Mouse (Mus musculus) liver, embryonic 16.5 days (tissue): Measurements from ENCODE around the gene Tnks2. TPM values are rescaled to one million over a fixed set of nuclear protein-coding genes. Genes with fewer than 3 reads are reported as not detected.

ENCODE experiments used
- ATAC-seq: fragments of 200-750 bp; cut with Nextera tagmentation; 2 replicates; pipeline ENCODE4 v1.8.0; 2017; ENCODE audit warnings: low read depth, mild to moderate bottlenecking, moderate number of reproducible peaks, moderate library complexity
- H3K27ac ChIP-seq: fragments of 300-500 bp; sonication (generic); 2 replicates; pipeline ENCODE4 v1.5.1; 2014; ENCODE audit warnings: mild to moderate bottlenecking, low read length
- H3K27me3 ChIP-seq: fragments of 300-500 bp; sonication (generic); 2 replicates; pipeline ENCODE4 v1.6.1; 2014; ENCODE audit warnings: low read depth, low read length, mixed read lengths; ENCODE audit not compliant: control insufficient read depth, insufficient read depth
- H3K36me3 ChIP-seq: fragments of 300-500 bp; sonication (generic); 2 replicates; pipeline ENCODE4 v1.6.1; 2014; ENCODE audit warnings: mild to moderate bottlenecking; ENCODE audit not compliant: control insufficient read depth, insufficient read depth
- H3K4me1 ChIP-seq: fragments of 300-500 bp; sonication (generic); 2 replicates; pipeline ENCODE4 v1.6.1; 2014; ENCODE audit warnings: low read depth, low read length, mixed read lengths; ENCODE audit not compliant: control insufficient read depth
- H3K4me2 ChIP-seq: fragments of 300-500 bp; sonication (generic); 2 replicates; pipeline ENCODE4 v1.6.1; 2014; ENCODE audit warnings: low read depth, low read length, mixed read lengths
- H3K4me3 ChIP-seq: fragments of 300-500 bp; sonication (generic); 2 replicates; pipeline ENCODE4 v1.5.1; 2014; ENCODE audit warnings: low read depth, mild to moderate bottlenecking, low read length
- H3K9ac ChIP-seq: fragments of 300-500 bp; sonication (generic); 2 replicates; pipeline ENCODE4 v1.6.1; 2014; ENCODE audit warnings: low read depth, low read length
- H3K9me3 ChIP-seq: fragments of 300-500 bp; sonication (generic); replicated peaks from 2 replicates; pipeline ENCODE4 v1.6.1; 2016; ENCODE audit warnings: low read length; ENCODE audit not compliant: control insufficient read depth
- WGBS: fragments of 180-500 bp; shearing (Covaris S2); extraction: QIAGEN DNeasy Blood & Tissue Kit; methylation state at CpG from one replicate; pipeline ENCODE4 v1.1.7; 2014; ENCODE audit not compliant: insufficient replicate concordance; 5-methylcytosine and 5-hydroxymethylcytosine counted together
- polyA plus RNA-seq: library from polyadenylated mRNA; unstranded; fragments of >200 nt; fragmentation: Nextera tagmentation; extraction: Ambion mirVana; gene quantifications from 2 replicates; pipeline ENCODE4 v1.2.1, GENCODE M21; 2015

The Tnks2 gene
- polyA plus RNA-seq, 1 experiment from 2014 or later = 7.3 TPM

- peaks cover 13% of the 10 kb centered on the region for H3K4me1 ChIP-seq
- H3K36me3 ChIP-seq = no peaks in the 10 kb centered on the region
- no peak overlapping the region for H3K9ac ChIP-seq
- H3K4me3 ChIP-seq = no peak overlapping the region
- 53% methylated on average over 1 of the region's 1 CpGs for WGBS
- H3K27me3 ChIP-seq = peaks cover 13% of the 10 kb centered on the region
- no peak overlapping the region for H3K4me2 ChIP-seq
- no peak for ATAC-seq
- H3K27ac ChIP-seq = no peak overlapping the region
- H3K9me3 ChIP-seq = no peaks in the 10 kb centered on the region
These were observed 82.9 kb downstream of the Tnks2 start for GRCm38 (mm10) chr19:36916876-36917389.

GRCm38 (mm10) chr19:36918441-36919301 is 84.6 kb downstream of the Tnks2 start:
- Histone ChIP-seq H3K27ac (peak overlapping the region; percentile 29; the same call in 1 of the 2 replicates), H3K4me3 (peak overlapping the region; percentile 77), H3K4me2 (peak overlapping the region; percentile 94), H3K9me3 (no peaks in the 10 kb centered on the region), H3K36me3 (no peaks in the 10 kb centered on the region), H3K4me1 (peaks cover 13% of the 10 kb centered on the region), H3K9ac (peak overlapping the region; percentile 74), H3K27me3 (peaks cover 9% of the 10 kb centered on the region)
- under 1% methylated on average over 84 of the region's 85 CpGs for WGBS
- peak; percentile 79 for ATAC-seq

GRCm38 (mm10) chr19:36919466-36919865 is 85.4 kb downstream of the Tnks2 start, which contains the start of gene Fgfbp3:
Fgfbp3 (minus strand) TSS chr19:36919615.
- peak within 1 kb of the TSS; percentile 29; the same call in 1 of the 2 replicates for H3K27ac ChIP-seq
- no peaks in the 10 kb centered on the region for H3K9me3 ChIP-seq

GRCm38 (mm10) chr19:36922015-36922414 is 88.0 kb downstream of the Tnks2 start:
- Histone ChIP-seq H3K9ac (no peak overlapping the region), H3K27ac (no peak overlapping the region), H3K4me2 (no peak overlapping the region), H3K9me3 (no peaks in the 10 kb centered on the region), H3K4me3 (no peak overlapping the region), H3K36me3 (no peaks in the 10 kb centered on the region), H3K4me1 (peaks cover 18% of the 10 kb centered on the region), H3K27me3 (peaks cover 9% of the 10 kb centered on the region)
- no peak for ATAC-seq
- 20% methylated on average over 2 of the region's 2 CpGs for WGBS

More at GRCm38 (mm10) chr19:36919466-36919865, 85.4 kb downstream of the Tnks2 start, which contains the start of gene Fgfbp3:
- Histone ChIP-seq H3K4me1 (peaks cover 13% of the 10 kb centered on the region), H3K4me2 (peak within 1 kb of the TSS; percentile 94), H3K27me3 (peaks cover 9% of the 10 kb centered on the region), H3K36me3 (no peaks in the 10 kb centered on the region), H3K9ac (peak within 1 kb of the TSS; percentile 74), H3K4me3 (peak within 1 kb of the TSS; percentile 77)
- 7% methylated on average over 12 of the region's 12 CpGs for WGBS
- ATAC-seq = peak; percentile 71

- no peak overlapping the region for H3K27ac ChIP-seq
- 55% methylated on average over 3 of the region's 3 CpGs for WGBS
- H3K4me3 ChIP-seq = no peak overlapping the region
- peaks cover 9% of the 10 kb centered on the region for H3K27me3 ChIP-seq
- H3K9ac ChIP-seq = no peak overlapping the region
- no peaks in the 10 kb centered on the region for H3K36me3 ChIP-seq
- no peaks in the 10 kb centered on the region for H3K9me3 ChIP-seq
- no peak for ATAC-seq
- H3K4me1 ChIP-seq = peaks cover 17% of the 10 kb centered on the region
- H3K4me2 ChIP-seq = no peak overlapping the region
These were observed 88.9 kb downstream of the Tnks2 start for GRCm38 (mm10) chr19:36922936-36923335.

GRCm38 (mm10) chr19:36925671-36926552 is 91.9 kb downstream of the Tnks2 start, which contains the start of gene Btaf1:
Btaf1 (plus strand) TSS chr19:36926079.
- Histone ChIP-seq H3K4me3 (peak within 1 kb of the TSS; percentile 99), H3K27me3 (no peaks in the 10 kb centered on the region), H3K27ac (peak within 1 kb of the TSS; percentile 99), H3K9ac (peak within 1 kb of the TSS; percentile 98), H3K9me3 (no peaks in the 10 kb centered on the region), H3K36me3 (no peaks in the 10 kb centered on the region), H3K4me2 (peak within 1 kb of the TSS; percentile 91), H3K4me1 (peaks cover 26% of the 10 kb centered on the region)
- whole genome bisulfite sequencing = under 1% methylated on average over 95 of the region's 98 CpGs
- peak; percentile 92 for ATAC-seq

- WGBS = under 1% methylated on average over 26 of the region's 26 CpGs
- H3K9me3 ChIP-seq = no peaks in the 10 kb centered on the region
- H3K27me3 ChIP-seq = no peaks in the 10 kb centered on the region
- no peaks in the 10 kb centered on the region for H3K36me3 ChIP-seq
- H3K4me1 ChIP-seq = peaks cover 30% of the 10 kb centered on the region
- H3K4me3 ChIP-seq = peak overlapping the region; percentile 99
- peak overlapping the region; percentile 98 for H3K9ac ChIP-seq
- ATAC-seq = no peak
- H3K4me2 ChIP-seq = peak overlapping the region; percentile 91
- H3K27ac ChIP-seq = peak overlapping the region; percentile 99
These were observed 92.7 kb downstream of the Tnks2 start for GRCm38 (mm10) chr19:36926553-36927236.

- no peak for ATAC-seq
- WGBS = 53% methylated on average over 6 of the region's 6 CpGs
- H3K4me2 ChIP-seq = peak overlapping the region; percentile 91
- no peaks in the 10 kb centered on the region for H3K27me3 ChIP-seq
- H3K27ac ChIP-seq = peak overlapping the region; percentile 50; the same call in 1 of the 2 replicates
- no peaks in the 10 kb centered on the region for H3K36me3 ChIP-seq
- H3K4me3 ChIP-seq = peak overlapping the region; percentile 99
- H3K9me3 ChIP-seq = no peaks in the 10 kb centered on the region
- H3K9ac ChIP-seq = peak overlapping the region; percentile 17
- H3K4me1 ChIP-seq = peaks cover 35% of the 10 kb centered on the region
These were observed 93.8 kb downstream of the Tnks2 start for GRCm38 (mm10) chr19:36927800-36928361.
